Mouse (Mus musculus) neural tube, embryonic 12.5 days (tissue): ENCODE data around the gene Lypd9. TPM values are rescaled to one million over a fixed set of nuclear protein-coding genes. Genes with fewer than 3 reads are reported as not detected.
"Not testable (repeated sequence)": the region's sequence is repeated elsewhere in the genome, so short reads cannot be mapped to it uniquely, and the experiment has no call there.

Experiments used
- ATAC-seq: fragments of 200-750 bp; cut with Nextera tagmentation; 2 replicates; pipeline ENCODE4 v1.8.0; 2017; ENCODE audit warnings: low read depth, mild to moderate bottlenecking, moderate TSS enrichment, moderate library complexity; ENCODE audit not compliant: low FRiP score
- H3K27ac ChIP-seq: fragments of 300-500 bp; sonication (generic); 2 replicates; pipeline ENCODE4 v1.5.1; 2016
- H3K27me3 ChIP-seq: fragments of 300-500 bp; sonication (generic); replicated peaks from 2 replicates; pipeline ENCODE4 v1.6.1; 2016; ENCODE audit warnings: mild to moderate bottlenecking
- H3K36me3 ChIP-seq: fragments of 300-500 bp; sonication (generic); 2 replicates; pipeline ENCODE4 v1.6.1; 2016; ENCODE audit warnings: mild to moderate bottlenecking
- H3K4me1 ChIP-seq: fragments of 300-500 bp; sonication (generic); 2 replicates; pipeline ENCODE4 v1.6.1; 2016
- H3K4me2 ChIP-seq: fragments of 300-500 bp; sonication (generic); replicated peaks from 2 replicates; pipeline ENCODE4 v1.6.1; 2016; ENCODE audit warnings: mild to moderate bottlenecking
- H3K4me3 ChIP-seq: fragments of 300-500 bp; sonication (generic); 2 replicates; pipeline ENCODE4 v1.5.1; 2016
- H3K9ac ChIP-seq: fragments of 300-500 bp; sonication (generic); 2 replicates; pipeline ENCODE4 v1.6.1; 2016; ENCODE audit warnings: mild to moderate bottlenecking
- H3K9me3 ChIP-seq: fragments of 300-500 bp; sonication (generic); 2 replicates; pipeline ENCODE4 v1.6.1; 2016; ENCODE audit warnings: mild to moderate bottlenecking
- WGBS: fragments of 180-500 bp; shearing (Covaris S2); methylation state at CpG from one replicate; pipeline ENCODE4 v1.1.7; 2016; 5-methylcytosine and 5-hydroxymethylcytosine counted together
- polyA plus RNA-seq: library from polyadenylated mRNA; unstranded; fragments of >200 nt; fragmentation: Nextera tagmentation; extraction: Ambion mirVana; gene quantifications from 2 replicates; pipeline ENCODE4 v1.2.1, GENCODE M21; 2016

Gene Lypd9
- polyA plus RNA-seq: not detected in 2 replicates

DNA sequence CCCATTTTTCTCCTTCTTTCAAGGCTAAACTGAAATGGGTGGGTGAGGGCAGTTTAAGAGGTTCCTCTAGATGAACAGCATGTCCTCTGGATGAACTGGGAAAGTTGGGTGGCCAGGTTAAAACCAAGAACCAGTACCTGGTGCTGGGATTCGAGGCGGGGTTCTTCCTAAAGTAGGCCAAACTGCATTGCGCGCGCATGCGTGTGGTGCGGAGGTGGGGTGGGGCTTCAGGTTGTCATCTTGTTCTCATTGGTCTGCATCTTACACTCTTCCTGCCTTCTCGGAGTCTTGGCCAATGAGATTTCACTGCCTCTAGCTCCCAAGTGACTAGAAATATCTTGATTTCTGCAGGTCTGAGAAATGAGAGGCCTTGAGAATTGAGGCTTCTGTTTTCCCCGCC lies at the start of gene Lypd9:
TSS of gene Lypd9 (minus strand) at position 165 of the 400 bp plus-strand sequence.
- Histone ChIP-seq H3K27me3 (no peaks in the 10 kb centered on the region), H3K9ac (no peak within 1 kb of the TSS), H3K9me3 (0 out of 2 replicates have a peak, but pooled peaks cover 6% of the 10 kb centered on the region), H3K4me1 (no peaks in the 10 kb centered on the region), H3K36me3 (no peaks in the 10 kb centered on the region), H3K4me2 (no peak within 1 kb of the TSS), H3K27ac (no peak within 1 kb of the TSS), H3K4me3 (no peak within 1 kb of the TSS)
- 97% methylated on average over 9 of the region's 9 CpGs for WGBS
- no peak for ATAC-seq

DNA sequence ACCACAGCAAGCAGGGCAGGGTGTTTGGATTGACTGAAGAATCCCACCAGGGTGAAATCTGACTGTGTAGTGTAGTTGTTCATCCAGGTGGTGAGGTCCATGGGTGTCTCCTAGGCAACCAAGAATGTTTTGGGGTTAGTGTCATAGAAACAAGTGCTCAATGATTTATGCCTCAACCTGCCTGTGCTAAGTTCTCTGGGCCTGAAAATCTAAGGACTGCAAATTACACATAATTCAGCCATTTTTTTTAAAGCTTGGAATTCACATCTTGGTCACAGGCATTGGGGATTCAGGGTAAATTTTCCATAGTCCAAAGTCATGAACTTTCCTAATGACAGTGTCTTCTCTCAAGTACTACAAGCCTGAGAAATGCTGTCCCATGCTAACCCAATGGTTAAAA lies 49.7 kb upstream of the Lypd9 start, which contains the start of gene Olfr331:
TSS of gene Olfr331 (minus strand) at position 101 of the 400 bp plus-strand sequence.
- not testable (repeated sequence) for ATAC-seq, H3K4me1 ChIP-seq, H3K9me3 ChIP-seq, H3K4me2 ChIP-seq, H3K27me3 ChIP-seq, H3K4me3 ChIP-seq, H3K9ac ChIP-seq, H3K36me3 ChIP-seq, H3K27ac ChIP-seq

DNA sequence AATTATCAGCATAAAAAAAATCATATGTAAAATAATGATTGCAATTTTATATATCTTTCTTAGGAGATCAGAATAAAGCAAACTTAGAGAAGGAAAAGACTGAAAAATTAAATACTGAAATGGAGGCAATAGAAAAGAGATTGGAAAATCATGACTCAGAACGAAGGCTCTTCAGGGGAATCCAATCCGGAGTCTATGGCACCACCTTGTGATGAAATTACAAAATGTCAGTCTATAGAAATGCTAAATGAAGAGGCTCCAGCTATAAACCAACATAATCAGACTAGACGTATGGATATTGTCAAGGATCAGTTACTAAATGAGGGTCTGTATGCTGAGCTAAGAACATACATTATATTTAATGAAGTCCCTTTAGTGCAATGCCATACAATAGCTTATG lies 46.6 kb upstream of the Lypd9 start:
- ATAC-seq: no peak
- Histone ChIP-seq H3K27ac (no peak overlapping the region), H3K27me3 (no peaks in the 10 kb centered on the region), H3K4me1 (no peaks in the 10 kb centered on the region), H3K9me3 (no peaks in the 10 kb centered on the region), H3K36me3 (no peaks in the 10 kb centered on the region), H3K9ac (no peak overlapping the region), H3K4me3 (no peak overlapping the region), H3K4me2 (no peak overlapping the region)
- 72% methylated on average over 3 of the region's 3 CpGs for WGBS

DNA sequence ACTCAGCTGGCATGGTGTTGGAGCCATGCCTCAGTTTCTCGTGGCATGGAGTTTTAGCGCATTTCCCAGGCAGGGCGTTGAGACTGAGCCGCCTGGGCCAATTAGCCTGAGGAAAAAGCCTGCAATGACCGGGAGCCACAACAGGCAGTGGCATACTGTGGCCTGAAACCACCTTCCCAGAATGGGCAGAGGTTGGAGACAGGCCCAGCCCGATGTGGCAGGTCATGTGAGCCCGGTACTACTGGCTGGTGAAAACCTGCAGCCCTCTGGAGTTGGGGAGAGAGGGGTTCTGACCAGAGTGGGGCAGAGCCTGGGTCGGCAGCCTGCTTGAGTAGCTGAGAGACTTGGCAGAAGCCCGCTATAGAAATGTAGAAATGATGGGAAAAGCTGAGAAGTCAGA lies 46.0 kb upstream of the Lypd9 start:
- no peak overlapping the region for H3K4me3 ChIP-seq
- H3K4me1 ChIP-seq: no peaks in the 10 kb centered on the region
- no peak overlapping the region for H3K4me2 ChIP-seq
- no peak overlapping the region for H3K27ac ChIP-seq
- H3K9ac ChIP-seq: no peak overlapping the region
- 81% methylated on average over 9 of the region's 9 CpGs for WGBS
- no peak for ATAC-seq
- no peaks in the 10 kb centered on the region for H3K9me3 ChIP-seq
- no peaks in the 10 kb centered on the region for H3K36me3 ChIP-seq
- no peaks in the 10 kb centered on the region for H3K27me3 ChIP-seq

DNA sequence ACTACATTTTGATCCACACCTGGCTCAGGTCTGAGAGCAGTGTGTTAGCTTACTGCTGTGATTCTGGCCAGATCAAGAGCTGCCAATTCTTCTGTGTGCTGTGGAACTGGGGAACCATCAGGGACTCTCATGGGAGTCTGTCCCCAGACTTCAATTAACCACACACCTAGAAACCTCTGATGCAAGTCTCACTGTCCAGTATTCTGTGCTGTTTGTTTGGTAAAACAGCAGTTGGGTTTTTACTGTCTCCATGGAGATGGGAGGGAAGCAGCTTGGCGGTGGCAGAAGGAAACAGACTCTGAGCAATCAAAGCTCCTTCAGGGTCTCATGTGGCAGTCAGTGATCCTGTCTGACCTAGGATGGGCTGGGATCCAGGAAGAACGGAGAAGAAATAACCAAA lies 39.7 kb upstream of the Lypd9 start, which contains the start of gene Olfr332:
TSS of gene Olfr332 (minus strand) at position 101 of the 400 bp plus-strand sequence.
- H3K4me3 ChIP-seq: no peak within 1 kb of the TSS
- H3K27me3 ChIP-seq: no peaks in the 10 kb centered on the region
- no peaks in the 10 kb centered on the region for H3K9me3 ChIP-seq
- H3K36me3 ChIP-seq: no peaks in the 10 kb centered on the region
- WGBS: 89% methylated on average over 2 of the region's 2 CpGs
- H3K9ac ChIP-seq: no peak within 1 kb of the TSS
- no peak within 1 kb of the TSS for H3K27ac ChIP-seq
- no peaks in the 10 kb centered on the region for H3K4me1 ChIP-seq
- ATAC-seq: no peak
- no peak within 1 kb of the TSS for H3K4me2 ChIP-seq

DNA sequence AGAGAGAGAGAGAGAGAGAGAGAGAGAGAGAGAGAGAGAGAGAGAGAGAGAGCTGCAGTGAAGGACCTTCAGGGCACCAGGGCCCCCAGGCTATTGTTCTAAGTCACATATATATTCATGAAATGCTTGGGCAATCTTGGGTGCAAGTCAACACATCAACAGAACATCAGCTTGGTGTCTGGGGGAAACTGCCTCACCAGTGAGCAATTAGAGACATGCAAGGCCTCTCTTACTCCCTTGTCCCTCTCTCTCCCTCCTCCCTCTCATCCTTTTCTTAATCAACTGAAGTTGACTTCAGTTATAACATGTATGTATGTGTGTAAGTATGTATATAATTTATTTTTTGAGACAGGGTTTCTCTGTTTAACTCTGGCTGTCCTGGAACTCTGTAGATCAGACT lies 9.4 kb upstream of the Lypd9 start, which contains the start of gene Olfr30:
TSS of gene Olfr30 (minus strand) at position 101 of the 400 bp plus-strand sequence.
- Histone ChIP-seq H3K4me2 (no peak within 1 kb of the TSS), H3K27ac (no peak within 1 kb of the TSS), H3K9ac (no peak within 1 kb of the TSS), H3K36me3 (no peaks in the 10 kb centered on the region), H3K9me3 (no peaks in the 10 kb centered on the region), H3K27me3 (no peaks in the 10 kb centered on the region), H3K4me1 (no peaks in the 10 kb centered on the region), H3K4me3 (no peak within 1 kb of the TSS)
- ATAC-seq: no peak

DNA sequence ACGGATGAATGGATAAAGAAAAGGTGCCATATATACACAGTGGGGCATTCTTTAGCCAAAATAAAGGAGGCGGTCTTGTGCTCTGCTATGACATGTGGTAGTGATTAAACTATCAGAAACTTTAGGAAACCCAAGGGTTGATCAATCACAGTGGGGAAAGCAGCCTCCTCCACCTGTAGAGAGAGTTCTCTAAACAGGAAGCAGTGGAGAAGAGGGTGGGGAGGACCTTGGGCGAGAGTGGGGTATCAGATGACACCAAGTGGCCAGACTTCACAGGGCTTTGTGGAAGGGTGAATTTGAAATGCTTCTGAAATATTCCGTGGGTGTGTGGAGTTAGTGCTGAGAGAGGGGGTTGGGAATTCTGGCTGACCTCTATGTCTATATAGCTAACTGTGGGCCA lies 869 bp upstream of the Lypd9 start:
- H3K9ac ChIP-seq: no peak overlapping the region
- H3K9me3 ChIP-seq: 0 out of 2 replicates have a peak, but pooled peaks cover 6% of the 10 kb centered on the region
- no peak overlapping the region for H3K4me2 ChIP-seq
- ATAC-seq: no peak
- no peak overlapping the region for H3K4me3 ChIP-seq
- H3K36me3 ChIP-seq: no peaks in the 10 kb centered on the region
- no peaks in the 10 kb centered on the region for H3K4me1 ChIP-seq
- H3K27me3 ChIP-seq: no peaks in the 10 kb centered on the region
- 72% methylated on average over 4 of the region's 4 CpGs for WGBS
- no peak overlapping the region for H3K27ac ChIP-seq

DNA sequence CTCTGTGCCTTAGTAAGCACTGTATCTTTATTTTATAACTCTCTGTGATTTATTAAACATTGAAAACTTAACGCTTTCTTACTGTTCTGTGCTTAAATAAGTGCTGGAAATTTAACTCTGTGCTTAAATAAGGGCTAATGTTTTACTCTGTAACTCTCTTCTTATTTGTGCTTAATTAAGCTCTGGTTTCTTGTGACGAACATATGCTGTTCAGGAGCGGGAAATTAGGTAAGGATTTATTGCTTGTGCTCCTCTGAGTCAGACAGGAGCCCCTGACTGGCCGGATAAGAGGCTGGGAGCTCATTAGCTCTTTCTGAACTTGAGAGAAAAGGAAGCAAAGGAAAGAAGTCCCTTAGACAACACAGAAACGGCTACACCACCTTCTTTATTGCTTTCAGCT lies 14.9 kb downstream of the Lypd9 start:
- Histone ChIP-seq H3K4me3 (no peak overlapping the region), H3K9ac (no peak overlapping the region)
- 36% methylated on average over 5 of the region's 5 CpGs for WGBS

DNA sequence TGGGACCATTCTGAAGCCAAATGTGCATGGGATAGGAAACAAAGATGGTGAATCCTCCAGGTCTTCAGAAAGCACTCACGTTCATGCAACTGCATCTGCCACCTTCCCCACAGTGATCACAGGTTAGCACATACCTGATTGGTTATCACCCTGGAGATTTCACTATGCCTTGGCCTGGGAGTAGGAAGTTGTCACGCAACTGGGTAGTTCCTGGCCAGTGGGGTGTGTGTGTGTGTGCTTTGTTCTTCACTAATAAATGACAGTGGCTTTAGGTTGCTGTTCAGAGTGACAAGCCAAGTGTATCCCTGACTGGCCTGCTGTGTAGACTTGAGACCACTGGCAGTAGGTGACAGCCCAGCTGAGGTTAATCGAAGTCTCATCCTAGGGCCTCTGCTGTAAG lies 20.5 kb downstream of the Lypd9 start, which contains the start of gene Gm12253:
TSS of gene Gm12253 (plus strand) at position 301 of the 400 bp plus-strand sequence.
- Histone ChIP-seq H3K9ac (no peak within 1 kb of the TSS), H3K36me3 (no peaks in the 10 kb centered on the region), H3K4me3 (no peak within 1 kb of the TSS), H3K27me3 (no peaks in the 10 kb centered on the region), H3K27ac (no peak within 1 kb of the TSS), H3K4me1 (no peaks in the 10 kb centered on the region), H3K9me3 (no peaks in the 10 kb centered on the region), H3K4me2 (no peak within 1 kb of the TSS)
- 89% methylated on average over 3 of the region's 3 CpGs for WGBS
- ATAC-seq: no peak

More for the DNA sequence above, 14.9 kb downstream of the Lypd9 start:
- Histone ChIP-seq H3K4me1 (no peaks in the 10 kb centered on the region), H3K9me3 (no peaks in the 10 kb centered on the region), H3K27ac (no peak overlapping the region), H3K27me3 (no peaks in the 10 kb centered on the region), H3K4me2 (no peak overlapping the region), H3K36me3 (no peaks in the 10 kb centered on the region)
- no peak for ATAC-seq

DNA sequence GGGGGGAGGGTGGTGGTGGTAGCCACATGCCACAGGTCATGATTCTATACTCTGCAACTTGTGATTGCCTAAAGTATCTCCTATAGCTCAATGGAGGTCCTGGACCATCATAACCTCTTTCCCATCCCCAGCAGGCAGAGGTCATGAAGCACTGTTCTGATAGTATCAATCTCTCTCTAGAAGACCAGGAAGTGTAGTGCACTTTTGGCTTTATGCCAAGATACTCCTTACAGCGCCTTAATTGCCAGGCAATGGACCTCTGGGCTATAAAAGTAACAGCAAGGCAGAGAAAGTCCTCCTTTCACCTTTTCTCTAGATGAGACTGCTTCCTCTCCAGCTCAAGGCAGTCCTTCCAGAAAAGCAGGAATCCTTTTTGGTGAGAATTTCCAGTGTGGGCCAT lies 31.9 kb downstream of the Lypd9 start, which contains the start of gene 1810065E05Rik:
TSS of gene 1810065E05Rik (plus strand) at position 297 of the 400 bp plus-strand sequence.
- Histone ChIP-seq H3K4me3 (no peak within 1 kb of the TSS), H3K9ac (no peak within 1 kb of the TSS), H3K27ac (no peak within 1 kb of the TSS), H3K27me3 (no peaks in the 10 kb centered on the region), H3K36me3 (no peaks in the 10 kb centered on the region), H3K9me3 (no peaks in the 10 kb centered on the region), H3K4me2 (no peak within 1 kb of the TSS), H3K4me1 (no peaks in the 10 kb centered on the region)
- 61% methylated on average over 1 of the region's 1 CpGs for WGBS
- ATAC-seq: no peak

DNA sequence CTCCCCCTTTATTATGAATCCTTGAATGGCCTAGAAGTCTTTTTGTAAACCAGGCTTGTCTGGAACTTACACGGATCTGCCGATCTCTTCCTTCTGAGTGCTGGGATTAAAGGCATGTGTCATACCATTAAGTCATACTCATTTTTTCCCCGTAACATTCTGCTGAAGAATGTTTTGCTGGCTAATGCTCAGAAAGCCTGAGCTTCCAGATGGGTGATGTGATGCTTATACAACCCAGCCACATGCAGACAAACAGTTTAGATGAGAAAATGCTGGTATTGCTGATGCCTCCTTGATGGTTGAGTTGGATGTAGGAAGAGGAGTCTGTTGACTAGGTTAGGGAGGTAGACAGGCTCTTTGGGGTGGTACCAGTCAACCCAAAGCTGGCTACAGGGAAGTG lies 34.4 kb downstream of the Lypd9 start:
- no peak overlapping the region for H3K4me3 ChIP-seq
- H3K4me1 ChIP-seq: no peaks in the 10 kb centered on the region
- no peak overlapping the region for H3K9ac ChIP-seq
- no peak overlapping the region for H3K27ac ChIP-seq
- no peak overlapping the region for H3K4me2 ChIP-seq
- 89% methylated on average over 3 of the region's 3 CpGs for WGBS
- no peaks in the 10 kb centered on the region for H3K36me3 ChIP-seq
- no peaks in the 10 kb centered on the region for H3K27me3 ChIP-seq
- no peak for ATAC-seq
- no peaks in the 10 kb centered on the region for H3K9me3 ChIP-seq

DNA sequence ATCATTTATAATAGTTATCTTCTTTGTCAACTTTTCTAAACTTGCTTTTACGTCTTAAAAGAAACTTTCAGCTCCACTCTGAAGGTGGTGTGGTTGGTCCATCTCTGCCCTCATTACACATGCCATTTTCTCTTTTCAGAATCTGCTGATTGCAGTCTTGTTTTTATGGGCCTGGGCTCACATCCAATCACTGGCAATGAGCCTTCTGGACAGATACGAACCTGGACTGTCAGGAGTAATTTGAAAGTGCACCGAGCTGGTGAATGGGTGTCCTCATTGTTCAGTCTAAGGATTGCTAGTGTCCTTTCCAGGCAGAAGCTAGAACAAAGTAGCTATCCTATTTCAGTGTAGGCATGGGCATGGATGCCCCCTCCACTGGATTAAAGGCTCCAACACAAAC lies 44.7 kb downstream of the Lypd9 start:
- Histone ChIP-seq H3K9ac (no peak overlapping the region), H3K27ac (no peak overlapping the region), H3K4me3 (no peak overlapping the region), H3K4me1 (no peaks in the 10 kb centered on the region), H3K36me3 (no peaks in the 10 kb centered on the region), H3K27me3 (no peaks in the 10 kb centered on the region), H3K4me2 (no peak overlapping the region), H3K9me3 (no peaks in the 10 kb centered on the region)
- WGBS: 75% methylated on average over 3 of the region's 3 CpGs
- ATAC-seq: no peak

DNA sequence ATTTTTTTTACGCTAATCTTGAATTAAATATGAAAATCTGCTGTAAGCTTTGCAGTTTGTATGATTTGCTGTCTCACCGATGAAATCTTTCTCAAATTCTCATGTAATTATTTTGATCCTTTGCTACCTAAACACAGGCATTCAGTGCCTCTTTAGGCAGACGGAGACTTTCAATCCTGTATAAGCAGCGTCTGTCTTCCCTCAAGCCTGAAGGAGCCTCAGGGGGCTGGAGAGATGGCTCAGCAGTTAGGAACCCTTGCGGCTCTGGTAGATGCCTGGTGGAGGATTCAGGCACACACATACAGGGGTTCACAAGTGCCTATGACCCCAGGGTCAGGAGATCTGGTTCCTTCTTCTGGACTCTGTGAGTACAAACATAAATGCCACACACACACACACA lies 52.1 kb downstream of the Lypd9 start:
- Histone ChIP-seq H3K27me3 (no peaks in the 10 kb centered on the region), H3K9ac (no peak overlapping the region), H3K4me2 (no peak overlapping the region), H3K36me3 (no peaks in the 10 kb centered on the region), H3K27ac (no peak overlapping the region), H3K9me3 (no peaks in the 10 kb centered on the region), H3K4me1 (no peaks in the 10 kb centered on the region), H3K4me3 (no peak overlapping the region)
- 0 out of 2 replicates have a peak, but pooled peaks have one; percentile 29 for ATAC-seq
- 49% methylated on average over 5 of the region's 5 CpGs for WGBS
